Mouse (Mus musculus): ENCODE results near the gene P2ry2. TPM values are rescaled to one million over a fixed set of nuclear protein-coding genes. Genes with fewer than 3 reads are reported as not detected.

The P2ry2 gene
- polyA plus RNA-seq, 1 experiment from 2014 or later: 3.1 TPM

DNA sequence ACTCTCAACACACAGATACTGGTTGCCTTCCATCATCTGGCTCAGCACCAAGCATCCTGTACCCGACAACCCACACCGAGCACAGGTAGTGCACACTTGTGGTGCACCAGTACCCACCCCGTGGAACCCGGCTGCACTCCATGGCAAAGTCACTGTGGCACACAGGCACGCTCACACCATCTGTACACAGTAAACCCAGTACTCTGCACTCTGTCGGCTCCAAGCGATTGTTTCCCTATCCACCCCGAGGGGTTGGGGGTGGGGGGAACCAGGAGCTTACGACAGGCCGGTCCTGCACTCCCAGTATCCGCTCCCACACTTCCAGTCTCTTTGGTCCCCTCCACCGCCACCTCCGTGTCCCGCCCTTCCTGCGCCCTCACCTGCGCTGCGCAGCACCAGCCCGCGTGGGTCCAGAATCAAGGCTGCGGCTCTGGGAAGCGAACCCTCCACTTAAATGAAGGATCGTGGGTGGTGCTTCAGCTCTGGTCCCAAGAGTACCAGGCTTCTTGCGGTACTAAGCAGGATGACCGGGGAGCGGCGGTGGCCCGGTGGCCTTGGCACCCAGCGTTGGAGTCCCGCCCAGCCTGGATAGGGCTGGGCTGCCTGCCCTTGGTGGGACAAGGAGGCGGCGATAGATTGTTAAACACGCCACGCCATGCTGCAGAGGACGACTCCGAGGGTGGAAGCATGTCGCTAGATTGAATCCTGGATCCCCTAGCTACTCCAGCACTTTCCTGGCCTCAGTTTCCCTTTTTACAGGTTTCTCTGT is 38.3 kb downstream of the P2ry2 start, which contains the start of gene P2ry6:
P2ry6 (minus strand) TSS at position 515 of the 769 bp plus-strand sequence.
- no peaks in the 10 kb centered on the region for H3K9me3 ChIP-seq (ENCODE audit: control insufficient read depth, low read length)
- no peaks in the 10 kb centered on the region for H3K36me3 ChIP-seq (ENCODE audit: control insufficient read depth, insufficient read depth, low read length)
- H3K27ac ChIP-seq (ENCODE audit: low read length): no peak within 1 kb of the TSS
- H3K9ac ChIP-seq (ENCODE audit: low read depth, low read length): peak within 1 kb of the TSS; percentile 62
- H3K27me3 ChIP-seq (replicated peaks; ENCODE audit: control insufficient read depth, insufficient read depth, low read length): no peaks in the 10 kb centered on the region; the same call in 1 of the 2 replicates
- H3K4me1 ChIP-seq (ENCODE audit: control insufficient read depth, insufficient read depth, low read length): peaks cover 36% of the 10 kb centered on the region
- WGBS: 3% methylated on average over 36 of the region's 36 CpGs
- peak within 1 kb of the TSS; percentile 75 for H3K4me2 ChIP-seq (ENCODE audit: low read depth, low read length)
- ATAC-seq: peak; percentile 80
- H3K4me3 ChIP-seq (ENCODE audit: low read length): peak within 1 kb of the TSS; percentile 48

DNA sequence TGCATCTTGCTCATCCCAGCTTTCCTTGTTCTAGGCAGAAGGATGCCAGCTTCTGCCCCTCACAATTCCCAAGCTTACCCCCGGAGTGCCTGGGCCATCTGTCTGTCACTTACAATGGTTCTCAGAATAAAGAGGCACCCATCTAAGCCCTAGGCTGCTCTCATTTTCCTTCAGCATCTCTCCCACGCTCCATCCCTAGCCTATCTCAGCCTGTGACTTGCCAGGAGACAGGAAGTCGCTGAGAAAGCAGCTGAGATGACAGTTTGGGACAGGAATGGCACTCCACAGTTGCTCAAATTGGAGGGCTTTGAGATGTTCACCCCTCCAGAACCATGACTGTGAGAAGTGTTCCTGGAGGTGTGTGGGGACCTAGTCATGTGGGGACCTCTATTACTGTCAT is 39.8 kb downstream of the P2ry2 start:
- Histone ChIP-seq H3K4me3 (ENCODE audit: low read length) (no peak overlapping the region), H3K36me3 (ENCODE audit: control insufficient read depth, insufficient read depth, low read length) (no peaks in the 10 kb centered on the region), H3K4me1 (ENCODE audit: control insufficient read depth, insufficient read depth, low read length) (peaks cover 30% of the 10 kb centered on the region), H3K9ac (ENCODE audit: low read depth, low read length) (no peak overlapping the region), H3K27me3 (replicated peaks; ENCODE audit: control insufficient read depth, insufficient read depth, low read length) (no peaks in the 10 kb centered on the region; the same call in 1 of the 2 replicates), H3K4me2 (ENCODE audit: low read depth, low read length) (no peak overlapping the region), H3K9me3 (ENCODE audit: control insufficient read depth, low read length) (no peaks in the 10 kb centered on the region), H3K27ac (ENCODE audit: low read length) (no peak overlapping the region)
- ATAC-seq: no peak
- 50% methylated on average over 3 of the region's 3 CpGs for WGBS

DNA sequence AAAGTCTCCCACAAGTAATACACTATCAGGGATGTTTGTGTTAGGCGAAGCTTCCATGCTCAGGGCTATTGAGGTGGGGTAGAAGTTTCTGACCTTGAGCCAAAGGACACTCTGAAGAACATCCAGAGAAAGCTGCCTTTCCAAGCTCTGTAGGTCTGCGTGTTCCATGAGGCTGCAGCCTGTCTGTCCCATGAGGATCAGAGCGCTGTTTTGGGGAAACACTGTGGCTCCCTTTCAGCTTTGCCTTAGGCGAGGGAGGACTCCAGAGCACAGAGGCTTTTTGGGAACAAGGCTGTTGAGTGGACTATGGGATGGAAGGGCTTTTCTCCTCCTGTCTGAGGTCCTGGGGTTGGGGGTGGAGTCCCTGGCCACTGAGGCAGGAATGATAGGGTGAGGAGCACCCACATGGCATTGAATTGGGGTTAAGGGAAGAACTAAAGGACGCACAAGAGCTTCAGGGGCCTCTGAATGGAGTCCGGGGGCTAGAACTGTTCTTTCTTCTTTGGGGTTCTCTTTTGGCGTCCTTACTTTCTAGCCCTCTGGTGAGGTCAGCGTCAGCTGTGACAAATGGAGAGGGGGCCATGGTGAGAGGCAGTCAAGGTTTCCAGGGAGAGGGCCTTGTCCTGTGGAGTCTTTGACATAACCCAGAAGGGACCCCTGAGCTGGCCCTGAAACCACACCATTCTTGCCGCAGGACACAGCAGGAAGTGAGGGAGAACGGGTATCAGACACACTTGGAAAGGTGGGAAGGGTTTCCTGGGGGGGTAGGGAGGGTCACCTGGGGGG is 43.6 kb downstream of the P2ry2 start:
- H3K27me3 ChIP-seq (replicated peaks; ENCODE audit: control insufficient read depth, insufficient read depth, low read length): no peaks in the 10 kb centered on the region; the same call in 1 of the 2 replicates
- no peak overlapping the region for H3K9ac ChIP-seq (ENCODE audit: low read depth, low read length)
- no peak for ATAC-seq
- no peaks in the 10 kb centered on the region for H3K9me3 ChIP-seq (ENCODE audit: control insufficient read depth, low read length)
- H3K4me2 ChIP-seq (ENCODE audit: low read depth, low read length): no peak overlapping the region
- H3K4me3 ChIP-seq (ENCODE audit: low read length): no peak overlapping the region
- peaks cover 17% of the 10 kb centered on the region for H3K4me1 ChIP-seq (ENCODE audit: control insufficient read depth, insufficient read depth, low read length)
- 73% methylated on average over 10 of the region's 10 CpGs for WGBS
- H3K27ac ChIP-seq (ENCODE audit: low read length): no peak overlapping the region
- H3K36me3 ChIP-seq (ENCODE audit: control insufficient read depth, insufficient read depth, low read length): no peaks in the 10 kb centered on the region

DNA sequence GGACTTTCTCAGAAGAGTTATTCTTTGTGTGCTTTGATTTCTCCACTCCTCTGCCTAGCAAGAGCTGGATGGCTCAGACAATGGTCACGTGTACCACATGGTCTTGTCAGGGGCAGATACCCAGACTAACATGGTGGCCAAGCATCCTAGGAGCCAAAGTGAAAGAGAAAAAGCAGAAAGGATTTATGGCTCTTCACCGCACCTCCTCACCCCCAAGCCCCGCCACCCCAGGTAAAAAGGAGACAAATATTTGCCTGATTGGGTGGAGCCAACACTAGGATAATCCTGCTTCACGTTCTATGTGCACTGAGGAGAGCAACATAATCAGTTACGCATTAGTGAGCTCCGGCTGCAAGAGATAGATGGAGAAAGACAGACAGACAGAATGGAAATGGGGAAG is 44.3 kb downstream of the P2ry2 start:
- no peak for ATAC-seq
- WGBS: 64% methylated on average over 6 of the region's 6 CpGs

DNA sequence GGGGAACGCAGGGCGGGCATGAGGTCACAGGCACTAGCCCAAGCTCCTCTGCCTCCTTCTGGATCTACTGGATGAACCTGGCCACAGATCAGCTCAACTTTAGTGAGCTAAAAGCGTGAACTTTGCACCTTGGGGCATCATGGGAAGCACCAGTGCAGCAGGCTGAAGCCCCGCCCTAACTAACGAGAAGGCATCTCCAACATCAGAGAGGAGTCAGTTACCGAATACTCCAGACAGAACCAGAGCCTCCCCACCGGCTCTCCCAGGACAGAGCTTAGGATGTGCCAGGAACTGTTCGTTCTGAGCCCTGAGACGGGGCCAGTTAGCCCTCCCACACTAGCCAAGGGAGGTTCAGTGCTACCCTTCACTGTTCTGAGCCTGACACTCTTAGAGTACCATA is 44.8 kb downstream of the P2ry2 start:
- ATAC-seq: peak; percentile 49

More for the DNA sequence above, 44.3 kb downstream of the P2ry2 start:
- Histone ChIP-seq H3K27me3 (replicated peaks; ENCODE audit: control insufficient read depth, insufficient read depth, low read length) (no peaks in the 10 kb centered on the region), H3K9me3 (ENCODE audit: control insufficient read depth, low read length) (no peaks in the 10 kb centered on the region), H3K9ac (ENCODE audit: low read depth, low read length) (no peak overlapping the region), H3K27ac (ENCODE audit: low read length) (no peak overlapping the region), H3K4me3 (ENCODE audit: low read length) (no peak overlapping the region), H3K4me1 (ENCODE audit: control insufficient read depth, insufficient read depth, low read length) (peaks cover 15% of the 10 kb centered on the region; the same call in 1 of the 2 replicates), H3K36me3 (ENCODE audit: control insufficient read depth, insufficient read depth, low read length) (no peaks in the 10 kb centered on the region), H3K4me2 (ENCODE audit: low read depth, low read length) (no peak overlapping the region)

DNA sequence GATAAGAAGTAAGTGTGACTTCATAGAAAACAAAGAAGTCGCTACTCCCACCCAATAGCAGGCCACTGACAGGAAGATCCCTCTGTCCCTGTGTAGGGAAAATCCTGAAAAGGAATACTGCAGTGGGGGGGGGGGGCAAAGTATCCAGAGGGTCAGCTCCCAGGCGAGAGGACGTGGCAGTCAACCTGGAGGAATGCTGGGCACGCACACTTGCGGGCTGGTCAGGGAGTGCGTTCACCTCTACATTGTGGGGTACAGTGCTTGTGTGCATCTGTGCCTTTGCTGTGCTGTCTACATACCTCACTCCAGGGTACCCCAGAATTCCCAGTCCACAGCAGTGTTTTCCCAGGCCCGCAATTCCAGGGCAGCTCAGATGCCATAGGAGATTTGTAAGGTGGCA is 46.7 kb downstream of the P2ry2 start:
- ATAC-seq: no peak
- Histone ChIP-seq H3K9ac (ENCODE audit: low read depth, low read length) (no peak overlapping the region), H3K27me3 (replicated peaks; ENCODE audit: control insufficient read depth, insufficient read depth, low read length) (no peaks in the 10 kb centered on the region), H3K4me2 (ENCODE audit: low read depth, low read length) (no peak overlapping the region), H3K27ac (ENCODE audit: low read length) (no peak overlapping the region), H3K4me1 (ENCODE audit: control insufficient read depth, insufficient read depth, low read length) (peaks cover 18% of the 10 kb centered on the region; the same call in 1 of the 2 replicates), H3K36me3 (ENCODE audit: control insufficient read depth, insufficient read depth, low read length) (no peaks in the 10 kb centered on the region), H3K9me3 (ENCODE audit: control insufficient read depth, low read length) (no peaks in the 10 kb centered on the region), H3K4me3 (ENCODE audit: low read length) (no peak overlapping the region)
- WGBS: 90% methylated on average over 7 of the region's 7 CpGs

More for the DNA sequence above, 44.8 kb downstream of the P2ry2 start:
- no peak overlapping the region for H3K27ac ChIP-seq (ENCODE audit: low read length)
- peaks cover 18% of the 10 kb centered on the region; the same call in 1 of the 2 replicates for H3K4me1 ChIP-seq (ENCODE audit: control insufficient read depth, insufficient read depth, low read length)
- no peaks in the 10 kb centered on the region for H3K9me3 ChIP-seq (ENCODE audit: control insufficient read depth, low read length)
- H3K27me3 ChIP-seq (replicated peaks; ENCODE audit: control insufficient read depth, insufficient read depth, low read length): no peaks in the 10 kb centered on the region
- no peak overlapping the region for H3K4me2 ChIP-seq (ENCODE audit: low read depth, low read length)
- H3K9ac ChIP-seq (ENCODE audit: low read depth, low read length): no peak overlapping the region
- H3K36me3 ChIP-seq (ENCODE audit: control insufficient read depth, insufficient read depth, low read length): no peaks in the 10 kb centered on the region
- H3K4me3 ChIP-seq (ENCODE audit: low read length): no peak overlapping the region
- WGBS: 68% methylated on average over 9 of the region's 9 CpGs

DNA sequence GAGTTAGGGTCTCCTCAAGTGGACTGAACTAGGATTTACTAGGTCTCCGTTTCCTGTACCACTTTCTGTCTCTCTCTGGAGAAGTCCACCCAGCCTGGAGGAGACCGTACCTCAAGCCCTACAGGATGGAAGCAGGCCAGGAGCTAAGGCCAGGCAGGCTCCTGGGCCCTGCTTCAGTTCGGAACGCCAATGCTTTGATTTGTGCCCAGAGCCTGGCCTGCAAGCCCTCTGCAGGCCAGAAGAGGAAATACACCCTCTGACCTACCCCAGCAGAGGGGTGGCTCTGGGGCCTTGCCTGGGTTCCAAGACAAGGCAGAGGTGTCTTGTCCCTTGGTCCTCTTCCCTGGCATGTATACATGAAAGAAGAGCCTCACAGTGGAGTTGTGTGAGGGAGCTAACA is 47.6 kb downstream of the P2ry2 start:
- Histone ChIP-seq H3K4me3 (ENCODE audit: low read length) (no peak overlapping the region), H3K4me1 (ENCODE audit: control insufficient read depth, insufficient read depth, low read length) (peaks cover 18% of the 10 kb centered on the region; the same call in 1 of the 2 replicates), H3K4me2 (ENCODE audit: low read depth, low read length) (no peak overlapping the region), H3K9ac (ENCODE audit: low read depth, low read length) (no peak overlapping the region), H3K36me3 (ENCODE audit: control insufficient read depth, insufficient read depth, low read length) (no peaks in the 10 kb centered on the region), H3K27ac (ENCODE audit: low read length) (no peak overlapping the region), H3K9me3 (ENCODE audit: control insufficient read depth, low read length) (no peaks in the 10 kb centered on the region), H3K27me3 (replicated peaks; ENCODE audit: control insufficient read depth, insufficient read depth, low read length) (no peaks in the 10 kb centered on the region)
- ATAC-seq: peak; percentile 24; the same call in 1 of the 2 replicates
- 19% methylated on average over 4 of the region's 4 CpGs for WGBS

DNA sequence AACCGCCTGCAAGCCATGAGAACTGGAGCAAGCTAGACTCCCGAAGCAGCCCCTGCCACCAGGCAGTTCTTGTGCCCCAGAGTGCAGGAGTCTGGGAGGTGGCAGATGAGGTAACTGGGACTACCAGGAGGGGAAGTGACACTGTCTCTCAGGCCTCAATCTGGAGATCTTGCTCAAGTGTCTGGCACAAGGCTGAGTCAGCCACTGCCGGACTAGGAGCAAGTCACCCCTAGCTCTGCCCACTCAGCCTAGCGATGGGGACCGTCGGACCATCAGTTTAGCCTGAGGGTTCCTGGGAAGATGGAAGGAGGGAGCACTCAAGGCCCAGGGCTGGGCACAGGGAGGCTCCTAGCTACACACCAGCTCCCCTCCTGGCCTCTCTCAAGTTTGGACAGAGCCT is 48.4 kb downstream of the P2ry2 start:
- WGBS: 81% methylated on average over 6 of the region's 6 CpGs
- no peaks in the 10 kb centered on the region for H3K27me3 ChIP-seq (replicated peaks; ENCODE audit: control insufficient read depth, insufficient read depth, low read length)
- peak overlapping the region; percentile 46; the same call in 1 of the 2 replicates for H3K9ac ChIP-seq (ENCODE audit: low read depth, low read length)
- peak overlapping the region; percentile 25; the same call in 1 of the 2 replicates for H3K27ac ChIP-seq (ENCODE audit: low read length)
- ATAC-seq: no peak
- no peaks in the 10 kb centered on the region for H3K36me3 ChIP-seq (ENCODE audit: control insufficient read depth, insufficient read depth, low read length)
- H3K4me1 ChIP-seq (ENCODE audit: control insufficient read depth, insufficient read depth, low read length): peaks cover 16% of the 10 kb centered on the region; the same call in 1 of the 2 replicates
- H3K4me2 ChIP-seq (ENCODE audit: low read depth, low read length): no peak overlapping the region
- H3K4me3 ChIP-seq (ENCODE audit: low read length): no peak overlapping the region
- H3K9me3 ChIP-seq (ENCODE audit: control insufficient read depth, low read length): no peaks in the 10 kb centered on the region

DNA sequence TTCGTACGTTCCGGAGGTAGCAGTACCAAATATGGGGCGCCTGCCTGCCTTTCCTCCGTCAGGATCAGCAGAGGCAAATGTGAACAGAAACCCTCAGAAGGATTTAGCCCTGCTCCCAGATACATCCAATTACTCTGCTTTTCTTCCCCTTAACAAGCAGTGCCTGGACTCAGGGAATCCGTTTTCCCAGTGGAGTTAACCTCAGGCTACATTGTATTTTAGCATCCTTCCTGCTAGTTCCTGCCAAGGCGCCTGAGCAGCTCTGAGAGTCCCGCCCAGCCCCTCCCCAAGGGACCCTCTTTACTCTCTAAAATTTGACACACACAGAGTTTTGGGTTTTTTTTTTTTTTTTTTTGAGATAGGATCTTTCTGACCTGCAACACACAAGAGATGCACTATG is 49.3 kb downstream of the P2ry2 start:
- H3K4me1 ChIP-seq (ENCODE audit: control insufficient read depth, insufficient read depth, low read length): peaks cover 16% of the 10 kb centered on the region; the same call in 1 of the 2 replicates
- 67% methylated on average over 8 of the region's 8 CpGs for WGBS
- 0 out of 2 replicates have a peak overlapping the region, but pooled peaks have one; percentile 18 for H3K27ac ChIP-seq (ENCODE audit: low read length)
- 0 out of 2 replicates have a peak, but pooled peaks cover 4% of the 10 kb centered on the region for H3K9me3 ChIP-seq (ENCODE audit: control insufficient read depth, low read length)
- ATAC-seq: no peak
- 0 out of 2 replicates have a peak overlapping the region, but pooled peaks have one; percentile 7 for H3K4me3 ChIP-seq (ENCODE audit: low read length)
- no peaks in the 10 kb centered on the region for H3K27me3 ChIP-seq (replicated peaks; ENCODE audit: control insufficient read depth, insufficient read depth, low read length)
- no peak overlapping the region for H3K9ac ChIP-seq (ENCODE audit: low read depth, low read length)
- no peak overlapping the region for H3K4me2 ChIP-seq (ENCODE audit: low read depth, low read length)
- no peaks in the 10 kb centered on the region for H3K36me3 ChIP-seq (ENCODE audit: control insufficient read depth, insufficient read depth, low read length)
